Mouse (Mus musculus): ENCODE measurements around the gene Dmkn. TPM values are rescaled to one million over a fixed set of nuclear protein-coding genes. Genes with fewer than 3 reads are reported as not detected.

Gene Dmkn
- polyA plus RNA-seq, 1 experiment from 2014 or later = 2.4 TPM

DNA sequence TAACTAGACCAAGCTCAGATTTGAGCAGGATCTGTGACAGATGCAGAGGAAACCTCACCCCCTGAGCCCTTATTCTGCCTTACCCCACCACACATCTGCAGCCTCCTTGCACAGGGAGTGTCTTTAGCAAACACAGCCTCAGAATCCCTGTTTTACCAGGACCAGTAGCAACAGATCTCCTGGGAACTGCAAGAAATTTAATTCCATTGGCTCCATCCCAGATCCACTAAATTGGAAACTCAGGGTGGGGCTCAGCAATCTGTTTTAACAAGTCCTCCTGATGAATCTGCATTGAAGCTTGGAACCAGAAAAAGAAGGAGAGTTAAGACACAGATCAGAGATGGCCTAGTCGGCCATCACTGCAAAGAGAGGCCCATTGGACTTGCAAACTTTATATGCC lies 33.2 kb downstream of the Dmkn start:
- Histone ChIP-seq H3K36me3 (replicated peaks; ENCODE audit: control insufficient read depth, insufficient read depth) (no peaks in the 10 kb centered on the region), H3K9ac (no peak overlapping the region), H3K4me1 (replicated peaks; ENCODE audit: control insufficient read depth, insufficient read depth, low read length) (no peaks in the 10 kb centered on the region), H3K27ac (no peak overlapping the region), H3K4me3 (replicated peaks; ENCODE audit: low read length) (no peak overlapping the region), H3K4me2 (replicated peaks) (no peak overlapping the region), H3K9me3 (ENCODE audit: control insufficient read depth, low read length) (peaks cover 12% of the 10 kb centered on the region; the same call in 1 of the 2 replicates), H3K27me3 (ENCODE audit: control insufficient read depth, insufficient read depth, low read length) (no peaks in the 10 kb centered on the region)
- ATAC-seq (ENCODE audit: low FRiP score) = no peak
- no peak for DNase-seq (ENCODE audit: low spot score)
- 80% methylated on average over 1 of the region's 1 CpGs for WGBS

- Histone ChIP-seq H3K4me3 (replicated peaks; ENCODE audit: low read length) (no peak overlapping the region), H3K27ac (no peak overlapping the region), H3K36me3 (replicated peaks; ENCODE audit: control insufficient read depth, insufficient read depth) (no peaks in the 10 kb centered on the region), H3K4me2 (replicated peaks) (no peak overlapping the region), H3K27me3 (ENCODE audit: control insufficient read depth, insufficient read depth, low read length) (no peaks in the 10 kb centered on the region), H3K4me1 (replicated peaks; ENCODE audit: control insufficient read depth, insufficient read depth, low read length) (no peaks in the 10 kb centered on the region), H3K9me3 (ENCODE audit: control insufficient read depth, low read length) (peaks cover 12% of the 10 kb centered on the region), H3K9ac (no peak overlapping the region)
- no peak for DNase-seq (ENCODE audit: low spot score)
- no peak for ATAC-seq (ENCODE audit: low FRiP score)
Measured at GRCm38 (mm10) chr7:30800653-30801052, 37.1 kb downstream of the Dmkn start.

DNA sequence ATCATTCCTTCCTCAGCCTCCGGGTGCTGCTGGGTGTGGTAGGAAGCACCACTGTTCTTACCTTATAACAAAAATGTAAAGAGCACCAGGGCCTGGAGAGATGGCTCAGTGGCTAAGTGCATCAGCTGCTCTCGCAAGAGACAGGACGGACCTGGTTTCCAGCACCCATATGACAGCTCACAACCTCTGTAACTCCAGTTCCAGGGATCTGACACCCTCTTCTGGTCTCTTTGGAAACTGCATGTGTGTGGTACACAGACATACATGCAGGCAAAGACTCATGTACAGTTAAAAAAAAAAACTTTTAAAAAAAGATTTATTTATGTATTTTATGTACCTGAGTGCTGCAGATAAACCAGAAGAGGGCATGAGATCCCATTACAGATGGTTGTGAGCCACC lies 39.7 kb downstream of the Dmkn start:
- H3K27ac ChIP-seq = no peak overlapping the region
- no peak for DNase-seq (ENCODE audit: low spot score)
- ATAC-seq (ENCODE audit: low FRiP score) = no peak
- H3K4me1 ChIP-seq (replicated peaks; ENCODE audit: control insufficient read depth, insufficient read depth, low read length) = no peaks in the 10 kb centered on the region
- 95% methylated on average over 3 of the region's 3 CpGs for WGBS
- H3K36me3 ChIP-seq (replicated peaks; ENCODE audit: control insufficient read depth, insufficient read depth) = no peaks in the 10 kb centered on the region
- H3K4me3 ChIP-seq (replicated peaks; ENCODE audit: low read length) = no peak overlapping the region
- H3K9me3 ChIP-seq (ENCODE audit: control insufficient read depth, low read length) = peaks cover 12% of the 10 kb centered on the region
- no peak overlapping the region for H3K4me2 ChIP-seq (replicated peaks)
- no peak overlapping the region for H3K9ac ChIP-seq
- H3K27me3 ChIP-seq (ENCODE audit: control insufficient read depth, insufficient read depth, low read length) = no peaks in the 10 kb centered on the region

DNA sequence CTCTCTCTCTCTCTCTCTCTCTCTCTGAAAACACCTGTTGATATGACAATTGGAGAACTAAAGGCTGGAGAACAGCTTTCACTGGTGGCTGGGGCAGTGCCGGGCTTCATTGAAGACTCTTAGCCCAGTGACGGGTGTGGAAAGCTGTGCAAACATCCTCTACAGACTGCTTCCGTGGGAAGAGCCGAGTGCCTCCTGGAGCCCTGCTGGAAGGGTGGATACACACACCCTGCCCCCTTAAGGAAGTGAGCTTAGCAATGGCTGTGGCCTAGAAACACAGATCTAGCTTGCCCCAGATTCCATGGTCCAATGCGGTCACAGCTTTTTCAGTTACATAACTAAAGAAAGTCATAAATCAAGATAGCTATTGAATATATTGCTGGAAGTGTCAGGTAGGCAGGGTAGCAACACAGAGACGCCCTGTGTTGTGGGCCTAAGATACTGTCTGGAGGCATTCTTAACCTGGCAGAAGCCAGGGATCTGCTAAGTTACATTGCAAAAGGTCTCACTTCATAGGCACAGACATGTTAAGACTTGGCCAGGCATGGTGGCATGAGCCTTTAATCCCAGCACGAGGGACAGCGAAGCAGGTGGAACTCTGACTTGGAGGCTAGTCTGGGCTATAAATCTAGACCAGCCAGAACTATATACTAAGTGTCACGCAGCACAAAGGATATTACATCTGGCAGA lies 40.6 kb downstream of the Dmkn start:
- H3K4me2 ChIP-seq (replicated peaks) = no peak overlapping the region
- WGBS = 88% methylated on average over 9 of the region's 9 CpGs
- H3K9ac ChIP-seq = no peak overlapping the region
- H3K27me3 ChIP-seq (ENCODE audit: control insufficient read depth, insufficient read depth, low read length) = no peaks in the 10 kb centered on the region
- ATAC-seq (ENCODE audit: low FRiP score) (no peak), DNase-seq (ENCODE audit: low spot score) (no peak)
- H3K36me3 ChIP-seq (replicated peaks; ENCODE audit: control insufficient read depth, insufficient read depth) = no peaks in the 10 kb centered on the region
- no peak overlapping the region for H3K4me3 ChIP-seq (replicated peaks; ENCODE audit: low read length)
- no peak overlapping the region for H3K27ac ChIP-seq
- H3K9me3 ChIP-seq (ENCODE audit: control insufficient read depth, low read length) = peaks cover 12% of the 10 kb centered on the region
- H3K4me1 ChIP-seq (replicated peaks; ENCODE audit: control insufficient read depth, insufficient read depth, low read length) = no peaks in the 10 kb centered on the region

DNA sequence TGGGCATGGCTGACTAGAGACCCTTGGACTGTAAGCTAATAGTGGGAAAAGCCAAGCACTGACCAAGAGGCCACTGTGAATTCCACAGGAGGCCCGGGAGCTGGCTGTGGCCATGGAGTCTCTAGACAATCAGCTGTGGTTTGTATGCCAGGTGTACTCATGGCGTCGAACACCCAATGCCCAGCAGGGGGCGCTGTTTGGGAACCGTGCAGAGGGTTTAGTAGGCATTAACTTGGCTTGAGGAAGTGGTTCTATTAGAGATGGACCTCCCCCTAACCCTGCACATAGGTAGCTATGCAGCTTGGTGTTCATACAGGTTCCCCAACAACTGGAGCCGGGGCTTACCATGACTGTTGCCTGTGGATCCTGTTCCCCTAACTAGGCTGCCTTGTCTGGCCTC lies 42.4 kb downstream of the Dmkn start:
- no peaks in the 10 kb centered on the region for H3K36me3 ChIP-seq (replicated peaks; ENCODE audit: control insufficient read depth, insufficient read depth)
- no peaks in the 10 kb centered on the region for H3K27me3 ChIP-seq (ENCODE audit: control insufficient read depth, insufficient read depth, low read length)
- no peaks in the 10 kb centered on the region; the same call in 1 of the 2 replicates for H3K9me3 ChIP-seq (ENCODE audit: control insufficient read depth, low read length)
- DNase-seq (ENCODE audit: low spot score) = no peak
- ATAC-seq (ENCODE audit: low FRiP score) = no peak
- no peak overlapping the region for H3K27ac ChIP-seq
- 47% methylated on average over 6 of the region's 6 CpGs for WGBS
- H3K4me2 ChIP-seq (replicated peaks) = no peak overlapping the region
- no peak overlapping the region for H3K4me3 ChIP-seq (replicated peaks; ENCODE audit: low read length)
- no peaks in the 10 kb centered on the region for H3K4me1 ChIP-seq (replicated peaks; ENCODE audit: control insufficient read depth, insufficient read depth, low read length)
- no peak overlapping the region for H3K9ac ChIP-seq

DNA sequence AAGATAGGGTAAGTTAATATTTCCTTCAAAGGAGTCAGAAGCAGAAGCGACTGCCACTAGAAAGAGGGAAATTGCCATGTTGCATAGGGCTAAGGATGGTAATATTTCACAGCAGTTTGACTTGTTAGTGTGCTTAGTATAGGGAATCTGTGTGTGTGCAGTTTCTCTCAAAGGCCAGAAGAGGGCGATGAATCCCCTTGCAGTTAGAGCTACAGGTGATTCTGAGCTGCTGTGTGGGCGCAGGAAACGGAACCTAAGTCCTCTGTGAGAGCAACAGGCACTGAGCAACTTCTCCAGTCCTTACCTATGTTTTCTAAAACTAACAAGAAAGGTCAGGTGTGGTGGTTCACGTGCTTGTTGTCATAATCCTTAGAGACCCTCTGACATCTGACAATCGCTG lies 46.8 kb downstream of the Dmkn start:
- no peak overlapping the region for H3K27ac ChIP-seq
- DNase-seq (ENCODE audit: low spot score) = no peak
- no peak for ATAC-seq (ENCODE audit: low FRiP score)
- H3K4me1 ChIP-seq (replicated peaks; ENCODE audit: control insufficient read depth, insufficient read depth, low read length) = no peaks in the 10 kb centered on the region
- H3K9me3 ChIP-seq (ENCODE audit: control insufficient read depth, low read length) = no peaks in the 10 kb centered on the region
- H3K27me3 ChIP-seq (ENCODE audit: control insufficient read depth, insufficient read depth, low read length) = no peaks in the 10 kb centered on the region
- H3K4me2 ChIP-seq (replicated peaks) = no peak overlapping the region
- 57% methylated on average over 6 of the region's 6 CpGs for WGBS
- H3K9ac ChIP-seq = no peak overlapping the region
- no peaks in the 10 kb centered on the region for H3K36me3 ChIP-seq (replicated peaks; ENCODE audit: control insufficient read depth, insufficient read depth)
- H3K4me3 ChIP-seq (replicated peaks; ENCODE audit: low read length) = no peak overlapping the region

- Histone ChIP-seq H3K4me1 (replicated peaks; ENCODE audit: control insufficient read depth, insufficient read depth, low read length) (no peaks in the 10 kb centered on the region), H3K36me3 (replicated peaks; ENCODE audit: control insufficient read depth, insufficient read depth) (no peaks in the 10 kb centered on the region), H3K9ac (no peak overlapping the region), H3K9me3 (ENCODE audit: control insufficient read depth, low read length) (no peaks in the 10 kb centered on the region), H3K27ac (no peak overlapping the region), H3K4me2 (replicated peaks) (no peak overlapping the region), H3K4me3 (replicated peaks; ENCODE audit: low read length) (no peak overlapping the region), H3K27me3 (ENCODE audit: control insufficient read depth, insufficient read depth, low read length) (no peaks in the 10 kb centered on the region)
- DNase-seq (ENCODE audit: low spot score) = no peak
- 67% methylated on average over 9 of the region's 9 CpGs for WGBS
- no peak for ATAC-seq (ENCODE audit: low FRiP score)
Measured at GRCm38 (mm10) chr7:30811757-30812290, 48.3 kb downstream of the Dmkn start.

- Histone ChIP-seq H3K36me3 (replicated peaks; ENCODE audit: control insufficient read depth, insufficient read depth) (no peaks in the 10 kb centered on the region), H3K4me3 (replicated peaks; ENCODE audit: low read length) (no peak overlapping the region), H3K9ac (no peak overlapping the region), H3K4me2 (replicated peaks) (no peak overlapping the region), H3K27me3 (ENCODE audit: control insufficient read depth, insufficient read depth, low read length) (no peaks in the 10 kb centered on the region), H3K4me1 (replicated peaks; ENCODE audit: control insufficient read depth, insufficient read depth, low read length) (no peaks in the 10 kb centered on the region), H3K27ac (no peak overlapping the region), H3K9me3 (ENCODE audit: control insufficient read depth, low read length) (no peaks in the 10 kb centered on the region)
- WGBS = 50% methylated on average over 6 of the region's 6 CpGs
- no peak for DNase-seq (ENCODE audit: low spot score)
- peak; percentile 24; the same call in 1 of the 2 replicates for ATAC-seq (ENCODE audit: low FRiP score)
Measured at GRCm38 (mm10) chr7:30812291-30812807, 48.8 kb downstream of the Dmkn start.

- H3K27ac ChIP-seq = no peak overlapping the region
- H3K9ac ChIP-seq = no peak overlapping the region
- H3K4me1 ChIP-seq (replicated peaks; ENCODE audit: control insufficient read depth, insufficient read depth, low read length) = no peaks in the 10 kb centered on the region
- DNase-seq (ENCODE audit: low spot score) (no peak), ATAC-seq (ENCODE audit: low FRiP score) (no peak)
- H3K9me3 ChIP-seq (ENCODE audit: control insufficient read depth, low read length) = no peaks in the 10 kb centered on the region
- no peaks in the 10 kb centered on the region for H3K36me3 ChIP-seq (replicated peaks; ENCODE audit: control insufficient read depth, insufficient read depth)
- no peak overlapping the region for H3K4me2 ChIP-seq (replicated peaks)
- WGBS = 73% methylated on average over 6 of the region's 6 CpGs
- no peak overlapping the region for H3K4me3 ChIP-seq (replicated peaks; ENCODE audit: low read length)
- no peaks in the 10 kb centered on the region for H3K27me3 ChIP-seq (ENCODE audit: control insufficient read depth, insufficient read depth, low read length)
Measured at GRCm38 (mm10) chr7:30820131-30820530, 56.6 kb downstream of the Dmkn start.

Data from hindbrain, embryonic 14.5 days (tissue).